Mouse (Mus musculus) intestine, postnatal 0 days (tissue): ENCODE results near the gene Fam129a. TPM values are rescaled to one million over a fixed set of nuclear protein-coding genes. Genes with fewer than 3 reads are reported as not detected.
"Not testable (repeated sequence)": the region's sequence is repeated elsewhere in the genome, so short reads cannot be mapped to it uniquely, and the experiment has no call there.

Experiments
- ATAC-seq: fragments of 200-750 bp; cut with Nextera tagmentation; 2 replicates; pipeline ENCODE4 v1.8.0; 2017; ENCODE audit warnings: mild to moderate bottlenecking, moderate TSS enrichment, moderate library complexity
- H3K27ac ChIP-seq: fragments of 300-500 bp; sonication (generic); 2 replicates; pipeline ENCODE4 v1.5.1; 2014; ENCODE audit warnings: mild to moderate bottlenecking, low read depth, low read length, moderate library complexity
- H3K27me3 ChIP-seq: fragments of 300-500 bp; sonication (generic); replicated peaks from 2 replicates; pipeline ENCODE4 v1.6.1; 2014; ENCODE audit warnings: low read length, mixed read lengths; ENCODE audit not compliant: control insufficient read depth, insufficient read depth
- H3K36me3 ChIP-seq: fragments of 300-500 bp; sonication (generic); 2 replicates; pipeline ENCODE4 v1.6.1; 2014; ENCODE audit warnings: mild to moderate bottlenecking, moderate library complexity; ENCODE audit not compliant: control insufficient read depth, insufficient read depth
- H3K4me1 ChIP-seq: fragments of 300-500 bp; sonication (generic); replicated peaks from 2 replicates; pipeline ENCODE4 v1.6.1; 2014; ENCODE audit warnings: antibody characterized with exemption, low read length, mixed read lengths; ENCODE audit not compliant: control insufficient read depth, insufficient read depth
- H3K4me2 ChIP-seq: fragments of 300-500 bp; sonication (generic); replicated peaks from 2 replicates; pipeline ENCODE4 v1.6.1; 2014; ENCODE audit warnings: low read depth, mild to moderate bottlenecking, moderate library complexity
- H3K4me3 ChIP-seq: fragments of 300-500 bp; sonication (generic); 2 replicates; pipeline ENCODE4 v1.5.1; 2014; ENCODE audit warnings: low read depth, low read length
- H3K9ac ChIP-seq: fragments of 300-500 bp; sonication (generic); 2 replicates; pipeline ENCODE4 v1.6.1; 2014; ENCODE audit warnings: mild to moderate bottlenecking, low read depth, low read length
- H3K9me3 ChIP-seq: fragments of 300-500 bp; sonication (generic); 2 replicates; pipeline ENCODE4 v1.6.1; 2016; ENCODE audit warnings: mixed run types; ENCODE audit not compliant: control insufficient read depth
- CTCF ChIP-seq: sonication (generic); IDR thresholded peaks from 2 replicates; pipeline ENCODE4 v1.5.1; 2016; ENCODE audit warnings: low read depth, mild to moderate bottlenecking, control low read depth, antibody characterized with exemption, moderate library complexity
- WGBS: fragments of 180-500 bp; shearing (Covaris S2); extraction: QIAGEN DNeasy Blood & Tissue Kit; methylation state at CpG from one replicate; pipeline ENCODE4 v1.1.7; 2014; 5-methylcytosine and 5-hydroxymethylcytosine counted together
- polyA plus RNA-seq: library from polyadenylated mRNA; unstranded; fragments of >200 nt; fragmentation: Nextera tagmentation; extraction: Ambion mirVana; gene quantifications from 2 replicates; pipeline ENCODE4 v1.2.1, GENCODE M21; 2015

Gene Fam129a
- polyA plus RNA-seq, 1 experiment from 2014 or later = 7.4 TPM

DNA sequence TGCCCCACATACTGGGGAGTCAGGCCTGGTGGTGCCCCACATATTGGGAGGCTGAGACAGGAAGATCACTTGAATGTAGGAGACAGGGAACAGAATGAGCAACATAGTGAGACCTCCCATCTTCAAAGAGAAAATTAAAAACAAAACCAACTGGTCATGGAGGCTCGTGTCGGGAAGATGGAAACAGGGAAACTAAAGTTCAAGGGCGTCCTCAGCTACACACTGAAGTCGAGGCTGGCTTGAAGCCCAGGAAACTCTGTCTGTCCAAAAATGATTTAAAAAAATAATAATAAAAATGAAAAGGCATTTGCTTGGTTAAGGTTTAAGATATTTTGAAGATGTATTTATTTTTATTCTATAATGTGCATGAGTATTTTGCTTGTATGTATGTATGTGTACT, 152.8 kb downstream of the Fam129a start:
- 76% methylated on average over 4 of the region's 4 CpGs for WGBS
- Histone ChIP-seq H3K36me3 (no peaks in the 10 kb centered on the region), H3K27ac (no peak overlapping the region), H3K9ac (no peak overlapping the region), H3K4me3 (no peak overlapping the region), H3K9me3 (no peaks in the 10 kb centered on the region), H3K27me3 (no peaks in the 10 kb centered on the region), H3K4me2 (no peak overlapping the region), H3K4me1 (no peaks in the 10 kb centered on the region)
- TF ChIP-seq CTCF = no peak
- ATAC-seq = no peak

DNA sequence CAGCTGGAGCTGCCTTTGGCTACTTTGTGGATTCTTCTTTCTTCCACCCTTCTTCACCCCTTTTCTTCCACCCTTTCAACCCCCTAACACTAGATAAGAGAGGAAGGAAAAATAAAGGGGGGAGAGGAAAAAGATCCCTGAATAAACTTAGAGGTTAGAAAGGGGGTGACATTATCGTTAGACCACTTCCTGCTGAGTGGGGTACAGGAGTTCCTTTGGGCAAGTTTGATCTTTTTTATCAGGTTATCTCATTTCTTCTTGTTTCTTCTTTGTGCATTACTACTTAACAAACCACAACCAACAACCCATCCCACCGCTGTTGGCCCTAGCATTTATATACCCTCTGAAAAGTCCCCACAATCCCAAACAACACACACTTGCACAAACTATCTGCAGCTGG, 154.6 kb downstream of the Fam129a start:
- no peaks in the 10 kb centered on the region for H3K4me1 ChIP-seq
- no peak overlapping the region for H3K27ac ChIP-seq
- ATAC-seq = no peak
- WGBS = 83% methylated on average over 2 of the region's 2 CpGs
- H3K4me3 ChIP-seq = no peak overlapping the region
- H3K9me3 ChIP-seq = no peaks in the 10 kb centered on the region
- TF ChIP-seq CTCF = no peak
- H3K27me3 ChIP-seq = no peaks in the 10 kb centered on the region
- H3K9ac ChIP-seq = no peak overlapping the region
- no peaks in the 10 kb centered on the region for H3K36me3 ChIP-seq
- H3K4me2 ChIP-seq = no peak overlapping the region

GRCm38 (mm10) chr1:151726358-151726757, 155.4 kb downstream of the Fam129a start:
- 95% methylated on average over 6 of the region's 6 CpGs for WGBS
- Histone ChIP-seq H3K9ac (no peak overlapping the region), H3K4me2 (no peak overlapping the region), H3K36me3 (no peaks in the 10 kb centered on the region), H3K4me1 (no peaks in the 10 kb centered on the region), H3K27ac (no peak overlapping the region), H3K9me3 (no peaks in the 10 kb centered on the region), H3K27me3 (no peaks in the 10 kb centered on the region), H3K4me3 (no peak overlapping the region)
- no peak for TF ChIP-seq CTCF
- ATAC-seq = no peak

GRCm38 (mm10) chr1:151728141-151728540, 157.2 kb downstream of the Fam129a start:
- no peaks in the 10 kb centered on the region for H3K36me3 ChIP-seq
- ATAC-seq = no peak
- TF ChIP-seq CTCF = no peak
- H3K4me2 ChIP-seq = no peak overlapping the region
- H3K4me3 ChIP-seq = no peak overlapping the region
- no peak overlapping the region for H3K9ac ChIP-seq
- 59% methylated on average over 4 of the region's 4 CpGs for WGBS
- H3K27me3 ChIP-seq = no peaks in the 10 kb centered on the region
- H3K4me1 ChIP-seq = no peaks in the 10 kb centered on the region
- no peak overlapping the region for H3K27ac ChIP-seq
- H3K9me3 ChIP-seq = no peaks in the 10 kb centered on the region

GRCm38 (mm10) chr1:151737146-151737545, 166.2 kb downstream of the Fam129a start:
- Histone ChIP-seq H3K27ac (no peak overlapping the region), H3K4me2 (no peak overlapping the region), H3K9ac (no peak overlapping the region), H3K27me3 (no peaks in the 10 kb centered on the region), H3K4me3 (no peak overlapping the region), H3K4me1 (no peaks in the 10 kb centered on the region), H3K36me3 (no peaks in the 10 kb centered on the region), H3K9me3 (no peaks in the 10 kb centered on the region)
- WGBS = 78% methylated on average over 2 of the region's 2 CpGs
- ATAC-seq = no peak
- no peak for TF ChIP-seq CTCF

DNA sequence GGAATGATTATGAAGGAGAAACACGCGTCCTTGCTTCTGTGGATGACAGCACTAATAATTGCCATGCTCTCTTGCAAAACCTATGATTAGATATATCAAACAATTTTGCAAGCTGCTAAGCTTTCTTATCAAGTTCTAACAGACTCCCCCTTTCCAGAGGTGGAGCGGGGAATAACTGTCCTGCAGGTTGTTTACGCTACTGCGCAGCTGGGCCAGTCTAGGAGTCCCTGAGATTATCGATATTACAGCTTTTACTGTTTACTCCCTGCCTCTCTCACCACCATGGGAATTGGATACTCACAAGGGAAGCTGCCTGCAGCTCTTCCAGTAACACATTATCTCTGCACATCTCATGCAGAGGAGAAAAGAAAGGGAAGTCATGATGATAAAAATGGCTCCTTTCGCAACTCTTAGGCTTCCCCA, 170.2 kb downstream of the Fam129a start:
- Histone ChIP-seq H3K4me1 (no peaks in the 10 kb centered on the region), H3K27me3 (no peaks in the 10 kb centered on the region), H3K4me2 (no peak overlapping the region), H3K27ac (no peak overlapping the region), H3K9ac (no peak overlapping the region), H3K4me3 (no peak overlapping the region), H3K9me3 (no peaks in the 10 kb centered on the region), H3K36me3 (no peaks in the 10 kb centered on the region)
- TF ChIP-seq CTCF = no peak
- no peak for ATAC-seq
- 69% methylated on average over 7 of the region's 7 CpGs for WGBS

- not testable (repeated sequence) for H3K4me3 ChIP-seq, H3K27me3 ChIP-seq, H3K27ac ChIP-seq, H3K9ac ChIP-seq, ATAC-seq, H3K9me3 ChIP-seq, H3K4me1 ChIP-seq, H3K36me3 ChIP-seq, H3K4me2 ChIP-seq
- WGBS = 95% methylated on average over 2 of the region's 2 CpGs
These were observed 178.9 kb downstream of the Fam129a start for GRCm38 (mm10) chr1:151749894-151750293.
